Mouse (Mus musculus) heart, embryonic 16.5 days (tissue): ENCODE measurements at regions not wholly inside any gene's neighbourhood (a gene's known extent, or its start where the extent isn't known, plus 50 kb on each side); places are given as distances from the start of the nearest gene placed in this dataset.
A peak's percentile ranks its signal among the peaks of the same experiment; 100 is the strongest.

Experiments used
- ATAC-seq: fragments of 200-750 bp; cut with Nextera tagmentation; replicated peaks from 2 replicates; pipeline ENCODE4 v1.8.0; 2017; ENCODE audit warnings: moderate number of reproducible peaks; ENCODE audit not compliant: insufficient read depth, low FRiP score; ENCODE audit errors: extremely low read depth
- H3K27ac ChIP-seq: fragments of 300-500 bp; sonication (generic); 2 replicates; pipeline ENCODE4 v1.5.1; 2014; ENCODE audit warnings: mild to moderate bottlenecking, low read length, control low read depth, moderate library complexity
- H3K27me3 ChIP-seq: fragments of 300-500 bp; sonication (generic); 2 replicates; pipeline ENCODE4 v1.6.1; 2014; ENCODE audit warnings: low read length, mixed read lengths; ENCODE audit not compliant: control insufficient read depth, insufficient read depth
- H3K36me3 ChIP-seq: fragments of 300-500 bp; sonication (generic); 2 replicates; pipeline ENCODE4 v1.6.1; 2014; ENCODE audit not compliant: control insufficient read depth, insufficient read depth
- H3K4me1 ChIP-seq: fragments of 300-500 bp; sonication (generic); 2 replicates; pipeline ENCODE4 v1.6.1; 2014; ENCODE audit warnings: low read length, mixed read lengths; ENCODE audit not compliant: control insufficient read depth, insufficient read depth
- H3K4me2 ChIP-seq: fragments of 300-500 bp; sonication (generic); 2 replicates; pipeline ENCODE4 v1.6.1; 2014; ENCODE audit warnings: low read depth, mild to moderate bottlenecking, control low read depth, low read length
- H3K4me3 ChIP-seq: fragments of 300-500 bp; sonication (generic); 2 replicates; pipeline ENCODE4 v1.5.1; 2014; ENCODE audit warnings: mild to moderate bottlenecking, control low read depth, low read length
- H3K9ac ChIP-seq: fragments of 300-500 bp; sonication (generic); 2 replicates; pipeline ENCODE4 v1.6.1; 2014; ENCODE audit warnings: low read length, control low read depth
- H3K9me3 ChIP-seq: fragments of 300-500 bp; sonication (generic); replicated peaks from 2 replicates; pipeline ENCODE4 v1.6.1; 2016; ENCODE audit warnings: low read length; ENCODE audit not compliant: control insufficient read depth
- WGBS: fragments of 180-500 bp; shearing (Covaris S2); extraction: QIAGEN DNeasy Blood & Tissue Kit; methylation state at CpG from one replicate; pipeline ENCODE4 v1.1.7; 2014; 5-methylcytosine and 5-hydroxymethylcytosine counted together

GRCm38 (mm10) chr3:41412698-41413097 is 142.8 kb upstream of the Jade1 start:
- WGBS, result 67% methylated on average over 2 of the region's 2 CpGs
- no peak for ATAC-seq
- Histone ChIP-seq H3K4me2 (no peak overlapping the region), H3K27me3 (no peaks in the 10 kb centered on the region), H3K9ac (no peak overlapping the region), H3K27ac (no peak overlapping the region), H3K9me3 (no peaks in the 10 kb centered on the region), H3K36me3 (no peaks in the 10 kb centered on the region), H3K4me1 (peaks cover 12% of the 10 kb centered on the region), H3K4me3 (no peak overlapping the region)

DNA sequence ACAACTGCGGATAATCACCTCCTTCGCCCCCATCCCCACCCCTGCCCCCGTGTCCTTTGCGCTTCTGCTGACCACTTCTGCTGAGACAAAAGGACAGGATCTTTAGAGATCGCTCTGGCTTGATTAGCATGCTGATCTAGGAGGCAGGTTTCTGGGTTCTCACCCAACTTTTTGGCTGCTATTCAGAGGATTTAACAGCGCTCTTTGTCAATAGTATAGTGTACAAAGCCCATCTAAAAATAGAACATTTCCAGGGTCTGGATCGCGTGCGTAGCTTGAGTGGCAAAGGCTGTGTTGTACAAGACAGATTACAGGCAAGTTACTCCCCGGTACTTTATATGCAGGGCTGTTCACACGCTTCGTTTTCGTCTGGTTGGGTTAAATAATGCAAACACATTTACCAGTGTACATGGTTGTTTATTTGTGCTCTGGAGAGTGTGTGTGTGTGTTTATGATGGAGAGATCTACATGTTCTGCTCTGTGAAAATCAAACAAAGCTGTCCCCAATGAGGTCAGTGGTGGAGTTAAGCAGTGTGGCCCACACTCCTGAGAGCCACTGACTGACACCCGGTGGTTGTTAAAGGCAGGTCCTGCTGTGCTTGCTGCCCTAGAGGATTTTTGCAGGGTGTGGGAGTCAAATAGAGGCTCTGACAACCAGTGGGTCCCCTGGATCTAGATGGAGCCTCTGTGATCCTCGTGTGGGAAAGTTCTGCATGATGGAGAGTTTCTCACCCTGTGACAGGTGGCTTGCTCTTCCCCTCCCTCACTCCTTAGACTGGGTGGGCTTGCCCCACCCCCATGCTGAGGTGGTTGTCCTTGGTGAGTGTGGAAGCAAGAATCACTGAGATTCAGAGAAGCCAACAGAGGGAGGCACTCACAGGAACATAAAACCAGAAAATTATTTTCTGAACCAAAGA is 146.5 kb upstream of the Jade1 start:
- WGBS, result 5% methylated on average over 15 of the region's 15 CpGs
- peak overlapping the region; percentile 54 for H3K4me3 ChIP-seq

GRCm38 (mm10) chr3:41408423-41408820 is 147.1 kb upstream of the Jade1 start:
- Histone ChIP-seq H3K27ac (peak overlapping the region; percentile 94), H3K9me3 (no peaks in the 10 kb centered on the region), H3K4me3 (peak overlapping the region; percentile 54), H3K36me3 (no peaks in the 10 kb centered on the region), H3K9ac (peak overlapping the region; percentile 78), H3K27me3 (no peaks in the 10 kb centered on the region), H3K4me1 (peaks cover 15% of the 10 kb centered on the region), H3K4me2 (peak overlapping the region; percentile 86)
- WGBS, result 4% methylated on average over 14 of the region's 14 CpGs
- peak; percentile 89 for ATAC-seq

More for the DNA sequence above, 146.5 kb upstream of the Jade1 start:
- Histone ChIP-seq H3K4me2 (peak overlapping the region; percentile 86), H3K27me3 (no peaks in the 10 kb centered on the region), H3K9me3 (no peaks in the 10 kb centered on the region), H3K4me1 (peaks cover 15% of the 10 kb centered on the region), H3K9ac (peak overlapping the region; percentile 78), H3K36me3 (no peaks in the 10 kb centered on the region), H3K27ac (peak overlapping the region; percentile 94)
- ATAC-seq, result peak; percentile 85

GRCm38 (mm10) chr3:41407988-41408387 is 147.5 kb upstream of the Jade1 start:
- Histone ChIP-seq H3K4me3 (no peak overlapping the region), H3K4me2 (peak overlapping the region; percentile 86), H3K9ac (no peak overlapping the region), H3K36me3 (no peaks in the 10 kb centered on the region), H3K9me3 (no peaks in the 10 kb centered on the region), H3K27me3 (no peaks in the 10 kb centered on the region), H3K27ac (peak overlapping the region; percentile 4; the same call in 1 of the 2 replicates), H3K4me1 (peaks cover 15% of the 10 kb centered on the region)
- 87% methylated on average over 9 of the region's 9 CpGs for WGBS
- no peak for ATAC-seq

DNA sequence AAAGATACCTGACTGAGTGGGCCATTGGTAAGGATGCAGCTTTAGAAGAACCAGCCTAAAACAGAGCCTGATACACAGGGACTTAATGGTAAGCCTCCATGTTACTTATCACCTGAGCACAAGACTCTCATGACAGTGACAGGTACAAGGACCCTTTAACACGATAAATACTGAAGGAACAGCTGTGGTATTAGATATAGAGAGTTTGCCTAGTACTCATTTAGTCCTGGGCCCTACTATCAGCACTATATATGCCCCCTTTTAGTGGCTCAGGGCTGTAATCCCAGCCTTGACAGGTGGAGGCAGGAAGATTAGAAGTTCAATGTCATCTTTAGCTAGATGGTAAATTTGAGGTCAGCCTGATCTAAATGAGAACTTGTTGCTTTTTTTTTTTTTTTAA is 148.0 kb upstream of the Jade1 start:
- Histone ChIP-seq H3K27ac (no peak overlapping the region), H3K4me2 (no peak overlapping the region), H3K36me3 (no peaks in the 10 kb centered on the region), H3K4me3 (no peak overlapping the region), H3K27me3 (no peaks in the 10 kb centered on the region), H3K4me1 (peaks cover 15% of the 10 kb centered on the region), H3K9ac (no peak overlapping the region), H3K9me3 (no peaks in the 10 kb centered on the region)
- 52% methylated on average over 1 of the region's 1 CpGs for WGBS
- ATAC-seq, result no peak

GRCm38 (mm10) chr3:41401881-41402280 is 153.7 kb upstream of the Jade1 start:
- no peak overlapping the region for H3K4me3 ChIP-seq
- no peak for ATAC-seq
- WGBS, result 68% methylated on average over 4 of the region's 4 CpGs
- H3K9ac ChIP-seq, result no peak overlapping the region
- no peaks in the 10 kb centered on the region for H3K36me3 ChIP-seq
- no peak overlapping the region for H3K4me2 ChIP-seq
- no peaks in the 10 kb centered on the region for H3K27me3 ChIP-seq
- H3K27ac ChIP-seq, result no peak overlapping the region
- H3K4me1 ChIP-seq, result peaks cover 3% of the 10 kb centered on the region; the same call in 1 of the 2 replicates
- no peaks in the 10 kb centered on the region for H3K9me3 ChIP-seq

GRCm38 (mm10) chr3:41389868-41390267 is 165.7 kb upstream of the Jade1 start:
- Histone ChIP-seq H3K9me3 (no peaks in the 10 kb centered on the region), H3K4me2 (no peak overlapping the region), H3K9ac (no peak overlapping the region), H3K4me3 (no peak overlapping the region), H3K27me3 (no peaks in the 10 kb centered on the region), H3K4me1 (no peaks in the 10 kb centered on the region), H3K27ac (no peak overlapping the region), H3K36me3 (no peaks in the 10 kb centered on the region)
- 44% methylated on average over 6 of the region's 6 CpGs for WGBS
- no peak for ATAC-seq

GRCm38 (mm10) chr3:41387469-41388212 is 167.9 kb upstream of the Jade1 start:
- Histone ChIP-seq H3K4me2 (no peak overlapping the region), H3K27ac (no peak overlapping the region), H3K27me3 (no peaks in the 10 kb centered on the region), H3K4me3 (no peak overlapping the region), H3K4me1 (no peaks in the 10 kb centered on the region), H3K36me3 (no peaks in the 10 kb centered on the region), H3K9me3 (no peaks in the 10 kb centered on the region), H3K9ac (no peak overlapping the region)
- ATAC-seq, result no peak
- 66% methylated on average over 9 of the region's 9 CpGs for WGBS

DNA sequence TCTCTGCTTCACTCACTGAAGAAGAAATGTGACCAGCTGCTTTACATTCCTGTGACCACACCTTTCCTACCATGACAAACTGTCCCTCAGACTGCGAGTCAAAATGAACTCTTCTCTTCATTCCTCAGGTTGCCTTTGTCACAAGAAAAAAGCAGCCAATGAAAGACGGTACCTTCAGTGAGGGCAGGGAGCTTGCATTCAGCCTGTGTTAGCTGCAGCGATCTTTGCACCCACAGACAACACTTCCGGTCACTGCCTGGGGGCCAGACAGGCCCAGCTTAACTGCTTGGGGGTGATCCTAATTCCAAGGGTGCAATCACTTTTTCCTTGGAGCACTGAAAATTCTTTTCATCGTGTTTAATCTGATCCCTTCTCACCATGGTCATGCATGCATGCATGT is 169.2 kb upstream of the Jade1 start:
- no peak for ATAC-seq
- H3K27ac ChIP-seq, result no peak overlapping the region
- no peak overlapping the region for H3K4me2 ChIP-seq
- no peaks in the 10 kb centered on the region for H3K27me3 ChIP-seq
- no peak overlapping the region for H3K4me3 ChIP-seq
- H3K9me3 ChIP-seq, result no peaks in the 10 kb centered on the region
- no peak overlapping the region for H3K9ac ChIP-seq
- no peaks in the 10 kb centered on the region for H3K4me1 ChIP-seq
- H3K36me3 ChIP-seq, result no peaks in the 10 kb centered on the region
- 48% methylated on average over 5 of the region's 5 CpGs for WGBS
